Mouse (Mus musculus): ENCODE results near the gene Exosc3.
"Not testable (repeated sequence)": the region's sequence is repeated elsewhere in the genome, so short reads cannot be mapped to it uniquely, and the experiment has no call there.

The Exosc3 gene

DNA sequence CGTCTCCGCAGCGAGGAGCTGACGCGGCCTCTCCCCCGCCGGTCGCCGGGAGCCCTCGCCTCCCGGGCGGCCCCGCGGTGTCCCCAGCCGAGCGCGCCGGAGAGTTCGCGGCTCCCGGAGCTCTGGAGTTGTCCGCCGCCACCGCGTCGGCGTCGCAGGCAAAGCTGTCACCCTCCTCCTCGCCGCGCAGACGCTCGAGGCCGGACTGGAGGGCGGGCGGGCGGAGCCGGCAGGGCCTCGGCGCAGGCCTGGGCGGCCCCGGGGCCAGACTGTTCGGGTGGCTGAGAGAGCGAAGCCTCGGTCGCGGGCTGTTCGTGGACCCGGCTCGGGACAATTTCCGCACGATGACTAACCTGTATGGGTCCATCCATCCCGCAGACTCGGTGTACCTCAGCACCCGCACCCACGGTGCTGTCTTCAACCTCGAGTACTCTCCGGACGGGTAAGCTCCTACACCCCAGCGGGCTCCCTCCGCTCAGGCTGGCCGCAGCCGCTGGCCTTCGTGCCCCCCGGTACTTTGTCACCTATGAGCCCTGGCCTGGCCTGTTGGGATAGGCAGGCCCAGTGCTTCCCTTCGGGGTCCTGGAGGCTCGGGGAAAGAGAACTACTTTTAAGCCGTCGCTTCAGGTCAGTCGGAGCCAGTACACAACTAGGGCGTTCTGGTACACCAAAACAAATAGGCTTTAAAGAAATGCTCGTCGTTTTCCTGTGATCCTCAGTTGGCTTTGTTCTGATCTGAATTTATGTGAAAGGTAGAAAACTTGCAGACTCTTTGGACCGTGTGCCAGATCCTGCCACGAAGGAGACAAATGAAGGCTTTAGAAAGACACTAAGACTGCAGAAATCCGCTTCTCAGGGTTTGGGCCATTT lies at the start of gene Exosc3:
Exosc3 (minus strand) TSS at position 447 of the 870 bp plus-strand sequence.
- DNase-seq = peak in 1 of 2 experiments; percentile 59

DNA sequence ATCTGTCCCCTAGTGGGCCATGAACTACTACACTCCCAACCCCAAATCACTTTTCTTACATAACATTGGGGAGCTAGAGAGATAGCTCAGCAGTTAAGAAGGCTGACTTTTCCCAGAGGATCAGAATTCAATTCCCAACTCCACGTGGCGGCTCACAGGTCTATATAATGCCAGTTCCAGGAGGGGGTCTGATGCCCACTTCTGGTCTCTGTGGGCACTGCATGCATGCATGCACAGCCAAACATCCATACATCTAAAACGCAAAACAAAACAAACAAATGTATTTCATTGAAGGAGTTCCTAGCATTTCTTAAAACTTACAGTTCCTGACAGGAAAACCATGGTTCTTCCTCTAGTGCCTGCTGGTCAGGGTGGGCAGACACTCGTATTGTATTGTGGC lies 49.6 kb upstream of the Exosc3 start:
- DNase-seq = no peak

DNA sequence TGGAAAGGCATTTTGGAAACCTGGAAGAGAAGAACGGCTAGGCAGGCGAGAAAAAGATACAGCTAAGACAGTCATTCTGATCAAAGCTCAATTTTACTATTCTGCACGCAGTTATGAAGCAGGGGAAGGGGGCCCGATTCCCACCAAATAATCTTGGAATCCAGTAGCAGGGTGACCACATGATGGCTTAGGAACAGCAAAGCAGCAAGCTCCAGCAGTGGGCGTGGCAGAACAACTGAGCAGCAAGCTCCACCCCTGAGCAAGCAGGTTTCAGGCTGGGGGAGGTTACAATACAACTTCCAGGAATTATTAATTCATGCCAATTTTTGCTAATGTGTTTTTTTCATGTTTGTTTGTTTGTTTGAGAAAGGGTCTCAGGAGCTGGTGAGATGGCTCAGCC lies 44.8 kb upstream of the Exosc3 start:
- not testable (repeated sequence) for DNase-seq

DNA sequence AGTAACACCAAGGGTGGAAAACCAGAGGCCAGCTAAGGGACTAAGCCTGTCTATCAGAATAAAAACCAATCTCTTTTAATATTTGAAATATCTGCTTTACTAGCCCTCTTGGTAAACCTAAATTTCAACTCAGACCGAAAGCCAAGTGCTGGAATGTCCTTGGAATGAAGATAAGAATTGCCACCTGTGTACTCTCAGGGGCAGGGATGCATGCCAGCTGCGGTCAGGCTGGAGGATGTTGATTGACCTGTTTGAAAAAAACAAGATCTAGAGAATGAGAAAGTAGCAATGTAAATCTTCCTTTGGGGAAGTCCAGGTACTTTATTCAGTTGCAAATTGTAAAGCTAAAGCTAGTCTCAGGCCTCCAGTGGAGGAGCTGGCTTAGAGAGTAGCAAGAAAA lies 39.6 kb upstream of the Exosc3 start:
- not testable (repeated sequence) for DNase-seq

DNA sequence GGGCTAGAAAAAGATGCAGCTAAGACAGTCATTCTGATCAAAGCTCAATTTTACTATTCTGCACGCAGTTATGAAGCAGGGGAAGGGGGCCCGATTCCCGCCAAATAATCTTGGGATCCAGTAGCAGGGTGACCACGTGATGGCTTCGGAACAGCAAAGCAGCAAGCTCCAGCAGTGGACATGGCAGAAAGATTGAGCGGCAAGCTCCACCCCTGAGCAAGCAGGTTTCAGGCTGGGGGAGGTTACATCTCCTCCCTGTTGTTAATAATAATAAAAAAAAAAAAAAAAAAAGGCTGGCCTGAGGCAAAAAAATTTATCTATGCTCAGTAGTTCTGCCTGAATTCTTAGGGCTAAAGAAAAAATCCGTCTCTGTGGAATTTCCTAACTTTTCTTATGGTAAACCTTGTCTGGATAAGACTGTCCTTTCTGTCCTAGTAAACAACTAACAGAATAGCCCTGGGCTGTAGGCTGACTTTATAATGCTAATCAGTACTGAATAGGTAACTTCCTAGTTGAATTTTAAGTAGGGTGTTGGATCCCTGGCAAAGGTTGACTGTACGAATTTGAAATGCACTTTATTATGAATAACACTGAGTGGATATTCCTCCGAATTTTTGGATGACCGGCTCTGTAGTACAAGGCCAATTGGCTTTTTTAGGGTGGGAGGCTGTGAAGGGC lies 38.5 kb upstream of the Exosc3 start:
- DNase-seq = not testable (repeated sequence)

DNA sequence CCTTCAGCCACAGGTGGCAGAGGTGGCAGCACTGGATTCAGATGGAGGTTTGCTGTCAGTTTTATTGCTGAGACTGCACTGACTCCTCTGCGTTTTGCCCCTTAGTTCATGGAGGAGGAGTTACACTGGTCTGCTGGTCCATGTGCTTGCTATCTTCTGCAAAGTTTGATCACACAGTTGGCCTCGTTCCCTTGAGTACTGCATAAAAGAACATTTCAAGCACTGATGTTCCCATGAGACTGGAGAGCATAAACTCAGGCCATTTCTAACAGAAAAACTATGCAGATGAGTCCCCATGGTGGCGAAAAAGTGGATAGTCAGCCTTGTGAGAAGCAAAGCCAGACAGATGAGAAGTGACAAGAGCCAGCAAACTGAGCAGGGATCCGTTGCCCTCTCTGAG lies 34.0 kb upstream of the Exosc3 start:
- no peak for DNase-seq

DNA sequence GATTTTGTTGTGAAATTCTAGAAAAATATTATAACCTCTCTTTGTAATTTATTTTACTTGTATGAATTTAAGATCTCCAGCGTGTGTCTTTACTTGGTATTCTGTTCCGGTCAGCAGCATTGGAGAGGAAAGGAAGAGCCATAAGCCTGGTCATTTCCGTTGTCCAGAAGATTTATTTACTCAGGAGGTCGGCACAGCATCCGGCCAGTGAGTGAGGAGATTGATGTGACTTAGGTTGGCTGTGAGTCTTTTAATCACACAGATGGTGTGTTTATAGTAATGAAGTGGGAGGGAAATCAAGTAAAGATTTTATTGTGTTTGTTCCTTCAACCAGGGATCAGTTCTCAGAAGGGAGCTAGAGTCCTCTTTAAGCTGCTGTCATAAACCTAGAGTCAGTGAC lies 32.3 kb upstream of the Exosc3 start:
- DNase-seq = no peak

DNA sequence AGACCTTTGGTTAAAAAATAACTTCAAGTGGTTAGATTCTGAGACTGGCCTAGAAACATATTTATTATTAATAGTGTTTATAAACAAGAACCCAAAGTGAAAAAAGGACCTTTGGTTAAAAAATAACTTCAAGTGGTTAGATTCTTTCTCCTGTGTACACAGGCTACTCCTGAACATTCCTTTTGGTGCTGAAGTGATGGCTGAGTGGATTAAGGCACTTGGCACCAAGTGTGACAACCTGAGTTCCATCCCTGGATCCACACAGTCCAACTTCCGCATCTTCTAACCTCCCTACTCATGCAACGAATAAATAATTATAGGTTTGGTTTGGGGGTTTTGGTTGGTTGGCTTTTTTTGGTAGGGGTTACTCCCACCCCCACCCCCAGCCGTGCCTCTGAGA lies 28.7 kb upstream of the Exosc3 start:
- no peak for DNase-seq

DNA sequence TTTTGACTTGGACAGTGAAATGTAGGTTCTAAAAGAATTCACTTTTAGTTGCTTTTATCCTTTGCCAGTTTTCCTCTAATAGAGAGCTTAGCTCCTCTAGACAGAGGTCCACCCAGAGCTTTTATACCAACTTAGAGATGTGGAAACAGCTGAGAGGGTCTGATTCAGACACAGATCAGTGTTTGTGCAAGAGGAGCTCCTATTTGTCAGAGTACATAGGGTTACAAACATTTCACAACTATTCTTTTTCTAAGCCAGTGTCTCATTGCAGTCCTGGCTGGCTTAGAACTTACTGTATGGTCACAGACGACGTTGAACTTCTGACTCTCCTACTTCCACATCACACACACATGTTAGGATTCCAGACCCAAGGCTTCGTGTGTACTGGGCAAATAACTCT lies 14.1 kb upstream of the Exosc3 start:
- DNase-seq = no peak

DNA sequence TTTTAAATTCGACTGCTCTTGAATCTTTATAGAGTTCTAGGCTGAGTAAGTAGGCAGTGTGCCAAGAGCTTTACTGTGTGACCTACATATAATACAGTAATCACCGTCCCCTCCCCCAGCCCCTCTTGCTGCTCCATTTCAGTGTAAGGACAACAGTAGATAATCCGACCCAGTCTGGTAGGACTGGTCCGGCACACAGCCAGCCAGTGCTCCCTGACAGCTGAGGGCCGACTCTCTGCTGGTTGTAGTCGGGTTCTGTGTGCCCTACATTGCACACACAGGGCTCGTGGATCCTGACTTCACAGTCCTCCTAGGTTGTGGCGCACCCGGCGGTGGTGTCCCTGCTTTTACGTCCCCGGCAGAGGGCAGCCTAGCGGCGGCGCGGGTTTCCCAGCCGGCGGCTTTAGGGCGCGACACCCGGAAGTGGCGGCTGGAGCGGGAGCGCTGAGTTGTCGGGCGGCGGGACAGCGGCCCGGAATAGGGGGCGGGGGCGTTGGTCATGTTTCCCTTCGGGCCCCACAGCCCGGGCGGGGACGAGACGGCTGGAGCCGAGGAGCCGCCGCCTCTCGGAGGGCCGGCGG lies 773 bp downstream of the Exosc3 start, which contains the start of gene Dcaf10:
Dcaf10 (plus strand) TSS at position 433 of the 581 bp plus-strand sequence.
- peak; percentile 97 for DNase-seq

DNA sequence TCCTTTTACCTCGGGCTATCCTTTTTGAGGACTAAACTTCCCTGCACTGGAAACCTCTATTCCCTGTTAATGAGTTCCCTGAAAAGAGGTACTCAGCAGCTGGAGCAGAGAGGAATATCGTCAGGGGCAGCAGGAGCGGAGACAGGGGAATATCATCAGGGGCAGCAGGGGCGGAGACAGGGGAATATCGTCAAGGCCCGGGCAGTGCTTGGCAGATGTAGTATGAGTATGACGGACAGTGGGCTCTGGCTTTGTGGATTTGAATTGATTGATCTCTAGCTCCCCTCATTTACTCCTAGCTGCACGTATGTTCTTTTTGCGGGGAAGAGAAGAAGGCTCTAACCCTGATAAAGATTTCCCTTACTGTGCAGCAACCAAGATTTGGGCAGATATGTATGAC lies 1.3 kb downstream of the Exosc3 start:
- peak; percentile 11 to 34 for DNase-seq

DNA sequence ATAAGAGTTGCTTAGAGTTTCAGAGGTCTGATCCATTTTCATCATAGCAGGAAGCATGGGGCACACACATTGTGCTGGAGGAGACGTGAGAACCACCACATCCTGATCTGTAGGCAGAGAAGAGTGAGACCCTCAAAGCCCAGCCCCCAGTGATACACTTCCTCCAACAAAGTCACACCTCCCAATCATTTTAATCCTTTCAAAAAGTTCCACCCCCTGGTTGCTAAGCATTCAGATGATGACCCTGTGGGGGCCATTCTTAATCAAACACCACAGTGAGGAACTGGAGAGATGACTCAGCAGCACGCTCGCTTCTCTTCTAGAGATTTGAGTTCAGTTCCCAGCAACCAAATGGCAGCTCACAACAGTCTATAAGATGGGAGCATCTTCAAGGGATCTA lies 10.1 kb downstream of the Exosc3 start:
- no peak for DNase-seq

DNA sequence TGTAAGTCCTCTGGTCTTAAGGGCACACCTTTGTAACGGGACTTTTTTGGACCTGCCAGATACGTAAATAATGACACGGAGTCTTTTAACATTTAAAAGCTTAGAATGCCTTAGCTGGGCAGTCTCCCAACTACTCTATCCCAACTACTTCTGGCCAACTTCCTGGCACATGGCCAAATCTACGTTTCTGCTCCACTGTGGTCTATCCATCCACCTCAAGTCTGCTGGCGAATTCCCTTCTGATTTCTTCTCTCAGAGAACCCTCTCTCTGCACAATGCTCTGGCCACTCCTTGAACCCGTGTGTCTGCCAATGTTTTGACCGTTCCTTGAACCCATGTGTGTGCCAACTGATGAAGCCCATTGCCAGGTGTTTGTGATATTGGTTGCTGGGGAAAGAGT lies 11.4 kb downstream of the Exosc3 start:
- peak; percentile 12 to 17 for DNase-seq

DNA sequence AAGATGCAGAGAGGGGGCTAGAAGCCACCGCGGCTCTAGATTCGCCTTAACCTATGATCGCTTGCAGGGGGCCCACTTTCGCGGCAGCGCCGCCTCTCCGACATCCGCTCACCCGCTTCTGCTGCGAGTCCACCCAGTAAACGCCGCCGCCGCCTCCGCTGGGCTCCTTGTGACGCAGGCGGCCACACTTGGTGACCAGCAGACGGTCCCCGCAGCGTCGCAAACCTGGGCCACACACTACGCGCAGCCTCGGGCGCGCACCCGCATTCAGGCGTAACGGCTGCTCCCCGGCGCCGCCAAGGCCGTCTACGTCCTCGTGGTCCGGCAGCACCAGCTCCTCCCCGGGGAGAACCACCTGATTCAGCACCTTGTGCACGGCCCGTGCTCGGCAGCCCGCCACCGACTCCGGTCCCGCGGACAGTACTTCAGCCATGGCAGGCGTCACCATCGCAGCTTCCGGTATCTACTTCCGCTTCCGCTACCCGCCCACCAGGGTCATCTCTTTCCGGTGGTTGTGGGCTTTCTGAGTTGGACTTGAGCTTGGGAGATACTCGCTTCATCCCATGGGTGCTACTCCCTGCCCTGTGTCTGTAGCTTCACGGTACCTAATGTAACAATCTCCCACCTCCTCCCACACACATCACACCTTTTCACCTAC lies 22.2 kb downstream of the Exosc3 start:
- peak; percentile 90 to 92 for DNase-seq

DNA sequence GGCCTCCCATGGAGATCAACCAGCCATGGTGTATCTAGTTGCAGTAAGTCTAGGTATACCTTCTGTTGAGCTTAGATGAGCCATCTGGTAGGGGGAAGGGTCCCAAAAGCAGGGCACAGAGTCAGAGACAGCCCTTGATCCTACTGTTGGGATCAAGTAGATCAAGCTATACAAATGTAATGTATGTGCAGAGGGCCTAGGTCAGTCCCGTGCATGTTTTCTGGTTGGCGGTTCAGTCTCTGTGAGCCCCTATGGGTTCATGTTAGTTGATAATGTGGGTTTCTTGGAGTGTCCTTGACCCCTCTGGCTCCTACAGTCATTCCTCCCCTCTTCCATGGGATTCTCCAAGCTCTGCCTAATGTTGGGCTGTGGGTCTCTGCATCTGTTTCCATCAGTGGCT lies 31.5 kb downstream of the Exosc3 start:
- DNase-seq = no peak

DNA sequence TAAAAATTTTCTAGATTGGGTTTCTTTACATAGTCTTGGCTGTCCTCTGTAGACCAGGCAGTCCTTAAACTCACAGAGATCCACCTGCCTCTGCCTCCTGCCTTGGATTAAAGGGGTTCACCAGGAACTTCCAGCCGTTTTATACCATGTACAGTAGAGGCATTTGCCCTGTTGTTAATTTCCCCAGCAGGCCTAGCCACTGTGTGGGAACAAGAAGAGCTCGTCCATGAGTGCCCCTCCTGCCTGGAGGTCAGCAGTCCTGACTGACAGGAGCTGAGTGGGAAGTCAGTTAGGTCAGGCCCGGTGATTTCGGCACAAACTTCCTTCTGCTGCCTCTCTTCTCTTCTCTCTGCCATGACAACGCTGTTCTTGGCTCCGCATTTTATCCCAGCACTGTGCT lies 33.9 kb downstream of the Exosc3 start:
- DNase-seq = no peak

DNA sequence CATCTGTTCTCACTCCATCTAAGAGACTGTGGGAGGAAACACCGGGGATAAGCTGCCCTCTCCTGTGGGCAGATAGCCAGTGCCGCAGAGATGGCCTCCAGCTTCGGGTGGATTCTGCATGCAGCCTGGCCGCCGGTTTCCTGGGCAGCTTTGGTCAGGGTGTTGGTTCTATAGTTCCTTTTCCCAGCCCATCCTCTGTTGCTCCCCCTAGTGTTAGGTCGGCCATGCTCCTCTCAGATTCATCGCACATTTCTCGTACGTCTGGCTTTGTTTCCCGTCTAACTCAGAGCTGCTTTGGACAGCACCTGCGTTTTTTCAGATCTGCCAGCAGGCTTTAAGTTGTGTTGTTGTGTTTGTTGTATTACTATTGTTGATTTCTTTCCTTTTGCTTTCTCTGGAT lies 34.5 kb downstream of the Exosc3 start:
- peak; percentile 54 to 58 for DNase-seq

DNA sequence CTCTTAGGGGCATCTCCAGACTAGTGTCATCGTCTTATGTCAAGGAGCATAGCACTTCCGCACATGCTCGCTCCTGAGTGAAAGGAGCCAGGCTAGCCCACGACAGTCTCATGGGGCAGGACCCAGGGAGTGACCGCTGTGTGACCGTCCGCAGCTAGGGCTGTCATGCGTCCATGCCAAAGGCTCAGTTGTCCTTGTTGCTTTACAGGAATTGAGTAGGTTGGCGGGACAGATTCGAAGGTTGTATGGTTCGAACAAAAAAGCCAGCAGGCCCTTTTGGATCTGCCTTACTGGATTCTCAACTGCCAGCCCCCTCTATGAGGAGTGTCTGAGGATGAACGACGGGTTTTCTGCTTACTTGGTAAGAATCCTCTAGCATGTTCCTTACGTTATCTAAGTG lies 37.0 kb downstream of the Exosc3 start:
- no peak for DNase-seq

DNA sequence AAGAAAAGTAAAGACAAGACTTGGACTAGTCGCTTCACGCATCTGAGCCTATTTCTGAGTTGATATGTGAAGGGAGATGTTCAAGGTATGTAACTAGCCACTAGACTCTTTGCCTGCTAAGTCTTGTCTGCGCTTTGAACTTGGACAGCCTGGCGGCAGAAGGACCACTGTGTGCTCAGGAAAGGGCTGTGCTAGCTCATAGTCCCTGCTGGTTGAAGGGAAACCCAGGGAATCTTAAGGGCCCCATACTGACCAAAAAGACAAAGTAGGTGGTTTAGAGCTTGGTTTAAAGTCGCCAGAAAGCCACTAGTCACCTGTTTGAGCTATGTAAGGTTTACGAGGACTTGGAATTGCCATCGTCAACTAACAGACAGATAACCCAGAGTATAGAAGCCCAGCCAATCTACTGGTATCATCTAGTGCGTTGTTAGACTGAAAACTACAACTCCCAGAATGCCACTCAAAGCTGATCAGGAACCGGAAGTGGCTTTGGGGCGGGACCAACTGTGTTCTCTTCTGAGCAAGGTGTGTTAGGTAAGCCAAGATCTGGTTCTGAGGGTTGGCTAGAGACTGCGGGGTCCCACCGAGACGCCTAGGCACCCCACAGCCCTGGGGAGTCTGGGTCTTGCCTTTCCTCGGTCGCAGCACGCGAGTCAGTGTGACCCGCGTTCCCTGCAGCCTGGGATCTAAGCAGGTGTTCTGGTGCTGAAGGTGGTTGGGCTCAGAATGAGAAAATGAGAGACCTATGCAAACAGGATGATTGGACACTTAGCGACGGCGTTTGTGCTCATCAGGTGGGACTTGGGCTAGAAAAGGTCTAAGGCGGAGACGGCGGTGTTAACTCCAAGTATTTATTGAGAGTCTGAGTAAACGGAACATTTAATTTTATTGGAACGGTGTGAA lies 45.6 kb downstream of the Exosc3 start, which contains the start of gene Trmt10b:
Trmt10b (plus strand) TSS at position 466 of the 903 bp plus-strand sequence.
- peak; percentile 86 to 90 for DNase-seq

DNA sequence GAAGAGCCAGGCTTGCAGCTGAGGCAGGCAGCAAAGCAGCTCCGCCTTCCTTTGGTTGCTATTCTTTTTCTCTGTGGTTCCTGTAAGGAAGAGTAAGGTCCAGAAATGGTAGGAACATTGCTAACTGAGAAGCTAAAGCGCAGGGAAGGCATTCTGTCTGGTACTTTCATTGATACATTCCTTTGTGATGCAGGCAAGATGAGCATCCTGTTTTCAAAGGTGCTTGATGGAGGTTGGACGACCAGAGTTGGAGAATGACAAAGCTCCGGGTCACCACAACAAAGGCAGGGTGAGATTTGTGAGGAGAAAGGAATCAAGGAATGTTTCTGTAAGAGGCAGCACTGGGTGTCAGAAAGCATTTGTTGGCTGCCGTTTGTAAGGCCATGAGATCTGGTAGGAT lies 54.6 kb downstream of the Exosc3 start:
- DNase-seq = no peak

DNA sequence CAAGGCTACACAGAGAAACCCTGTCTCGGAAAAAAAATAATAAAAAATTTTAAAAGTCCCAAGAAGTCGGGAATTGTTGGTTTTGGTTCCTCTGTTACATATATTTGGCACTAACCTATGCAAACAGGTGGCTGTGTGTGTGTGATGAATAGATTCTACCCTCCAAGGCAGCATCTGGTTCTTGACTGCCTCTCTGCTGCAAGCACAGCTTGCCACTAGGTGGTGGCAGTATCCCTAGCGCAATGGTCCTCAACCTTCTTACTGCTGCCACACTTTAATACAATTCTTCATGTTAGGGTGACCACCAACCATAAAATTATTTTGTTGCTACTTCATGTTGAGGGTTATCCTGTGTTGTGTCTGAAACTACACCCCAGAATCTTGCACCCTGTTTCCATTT lies 56.2 kb downstream of the Exosc3 start:
- peak; percentile 19 to 32 for DNase-seq

DNA sequence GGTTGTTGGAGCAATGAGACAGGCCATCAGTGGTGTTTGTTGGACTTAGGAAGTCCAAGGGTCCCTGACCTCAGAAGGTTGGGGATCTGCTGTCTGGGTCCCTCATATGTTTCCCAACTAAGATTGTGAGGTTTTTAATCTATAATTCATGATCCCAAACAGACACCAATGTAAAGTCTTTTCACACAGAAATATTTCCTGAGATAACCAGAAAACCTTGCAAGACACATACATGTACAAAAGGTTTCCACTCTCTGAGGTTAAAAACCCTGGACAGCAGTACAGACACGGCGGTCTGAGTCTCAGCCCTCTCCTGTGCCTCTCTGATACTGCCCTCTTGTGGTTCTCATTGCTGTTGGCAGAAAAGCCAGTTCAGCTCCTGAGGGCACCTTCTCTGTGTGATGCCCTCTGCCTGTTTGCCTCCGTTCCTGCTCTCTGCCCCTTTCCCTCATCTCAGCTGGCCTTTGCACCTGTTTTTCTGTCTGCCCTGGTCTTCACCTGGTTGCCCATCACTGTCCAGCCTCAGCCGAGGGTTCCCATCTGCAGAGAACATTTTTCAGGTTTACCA lies 62.5 kb downstream of the Exosc3 start:
- peak; percentile 86 to 90 for DNase-seq

Data from cerebellum, postnatal 10 days (tissue).